Mouse (Mus musculus) heart, adult 18-20 months (tissue): ENCODE data around the gene Cux2. TPM values are rescaled to one million over a fixed set of nuclear protein-coding genes. Genes with fewer than 3 reads are reported as not detected.
A peak's percentile ranks its signal among the peaks of the same experiment; 100 is the strongest.

Experiments used
- DNase-seq, 2 experiments: peaks; one replicate each; pipeline ENCODE4 v3.0.0; 2021 to 2022; ENCODE audit warnings: mixed read lengths in 1 of 2
- microRNA-seq, 2 experiments: library from miRNA; unstranded; fragments of <30 nt; microRNA quantifications; one replicate each; pipeline ENCODE4 v1.2.0; 2022
- total RNA-seq, 2 experiments: library from RNA; stranded (reverse); gene quantifications; 2 replicates each; pipeline ENCODE4 v1.2.3; 2021

Cux2 gene
- total RNA-seq, 2 experiments from 2014 or later: 19.3 to 19.4 TPM

GRCm38 (mm10) chr5:121817551-121817950 lies 232.4 kb downstream of the Cux2 start:
- no peak for DNase-seq

DNA sequence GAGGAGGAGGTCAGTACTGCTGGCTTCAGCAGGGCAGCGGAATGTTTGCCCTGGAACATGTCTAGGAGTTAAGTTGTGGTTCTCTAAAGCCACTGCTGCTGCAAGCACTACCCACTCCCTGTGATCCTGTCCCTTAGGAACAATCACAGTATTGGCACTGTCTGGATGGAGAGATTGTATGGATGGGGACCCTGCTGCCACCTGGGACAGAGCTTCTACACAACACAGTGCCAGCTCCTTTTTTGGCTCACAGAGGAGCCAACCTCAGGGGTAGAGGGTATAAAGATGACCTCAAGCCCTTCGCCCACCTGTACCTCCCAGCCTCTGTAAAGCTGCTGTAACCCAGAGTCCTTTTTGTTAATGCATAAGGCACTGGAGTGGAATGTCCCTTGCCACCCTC lies 233.3 kb downstream of the Cux2 start:
- no peak for DNase-seq

GRCm38 (mm10) chr5:121815867-121816380 lies 234.0 kb downstream of the Cux2 start:
- DNase-seq: no peak

DNA sequence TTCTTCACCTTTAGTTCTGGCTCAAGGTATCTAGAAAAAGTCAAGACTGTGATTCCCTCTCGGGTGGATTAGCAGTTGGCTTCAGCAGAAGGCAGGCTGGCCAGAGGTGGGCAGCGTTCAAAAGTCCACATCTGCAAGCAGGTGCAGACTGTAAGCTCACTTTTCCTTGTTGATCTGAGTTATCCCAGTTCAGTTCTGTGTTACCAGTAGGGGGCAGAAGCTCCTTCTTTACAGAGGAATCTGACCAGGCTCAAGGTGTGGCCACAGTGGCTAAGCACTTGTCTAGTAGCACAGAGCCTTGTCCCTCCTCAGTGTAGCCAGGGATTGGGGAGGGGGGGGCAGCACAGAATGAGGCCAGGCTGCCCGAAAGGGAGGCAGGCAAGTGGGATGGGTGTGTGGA lies 234.8 kb downstream of the Cux2 start:
- peak; percentile 85 to 86 for DNase-seq

GRCm38 (mm10) chr5:121813744-121814143 lies 236.2 kb downstream of the Cux2 start:
- no peak for DNase-seq

GRCm38 (mm10) chr5:121812526-121813243 lies 237.2 kb downstream of the Cux2 start:
- peak in 1 of 2 experiments; percentile 18 for DNase-seq

DNA sequence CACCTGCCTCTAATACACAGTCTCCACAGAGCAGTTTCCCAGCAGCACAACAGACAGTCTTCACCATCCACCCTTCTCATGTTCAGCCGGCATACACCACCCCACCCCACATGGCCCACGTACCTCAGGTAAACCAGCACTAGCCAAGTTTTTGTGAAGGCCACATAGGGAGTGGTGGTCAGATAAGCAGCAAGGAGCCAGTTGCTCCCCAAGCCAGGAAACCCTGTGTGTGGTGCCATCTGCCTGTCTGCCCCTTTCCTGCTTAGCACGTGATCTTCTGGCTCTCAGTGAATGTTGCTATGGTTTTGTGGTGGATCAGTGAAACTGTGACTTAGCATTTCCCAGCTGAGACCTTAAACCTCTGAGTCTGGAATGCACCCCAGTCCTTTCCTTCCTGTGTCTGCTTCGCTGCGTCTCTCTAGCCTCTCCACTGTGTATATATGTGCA lies 238.4 kb downstream of the Cux2 start:
- DNase-seq: peak in 1 of 2 experiments; percentile 17

DNA sequence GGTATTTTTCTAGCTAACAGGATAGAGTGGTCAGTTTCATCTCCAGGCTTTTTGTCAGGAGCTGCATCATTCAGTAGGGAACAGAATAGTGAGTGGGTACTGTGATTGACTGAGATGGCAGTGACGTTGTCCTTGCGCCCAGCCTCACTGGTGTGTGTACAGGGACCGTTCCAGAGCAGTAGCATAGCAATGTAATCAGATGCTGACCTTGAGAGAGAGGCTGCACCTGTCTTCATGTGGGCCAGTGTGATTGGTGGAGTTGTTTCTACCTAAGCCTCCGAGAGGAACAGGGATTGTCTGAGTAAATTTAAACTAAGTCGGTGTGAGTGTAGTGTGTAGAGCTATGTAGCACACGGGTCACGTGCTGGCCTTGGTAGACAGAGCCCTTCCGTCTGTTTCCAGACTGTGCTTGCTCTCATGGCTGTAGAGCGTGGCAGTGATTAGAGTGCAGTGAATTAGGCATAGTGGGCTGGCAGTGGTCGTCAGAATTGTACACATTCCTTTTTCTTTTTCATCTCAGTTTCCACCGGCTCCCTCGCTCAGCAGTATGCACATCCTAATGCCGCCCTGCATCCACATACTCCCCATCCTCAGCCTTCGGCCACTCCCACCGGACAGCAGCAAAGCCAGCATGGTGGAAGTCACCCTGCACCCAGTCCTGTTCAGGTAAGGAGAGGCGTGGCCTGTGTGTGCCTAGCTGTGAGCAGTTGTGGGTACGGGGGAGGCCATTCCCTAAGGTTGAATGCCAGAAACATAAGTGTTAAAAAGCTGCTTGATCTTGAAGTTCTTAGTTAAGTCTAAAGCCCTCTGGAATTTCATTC lies 239.4 kb downstream of the Cux2 start:
- peak in 1 of 2 experiments; percentile 16 for DNase-seq

DNA sequence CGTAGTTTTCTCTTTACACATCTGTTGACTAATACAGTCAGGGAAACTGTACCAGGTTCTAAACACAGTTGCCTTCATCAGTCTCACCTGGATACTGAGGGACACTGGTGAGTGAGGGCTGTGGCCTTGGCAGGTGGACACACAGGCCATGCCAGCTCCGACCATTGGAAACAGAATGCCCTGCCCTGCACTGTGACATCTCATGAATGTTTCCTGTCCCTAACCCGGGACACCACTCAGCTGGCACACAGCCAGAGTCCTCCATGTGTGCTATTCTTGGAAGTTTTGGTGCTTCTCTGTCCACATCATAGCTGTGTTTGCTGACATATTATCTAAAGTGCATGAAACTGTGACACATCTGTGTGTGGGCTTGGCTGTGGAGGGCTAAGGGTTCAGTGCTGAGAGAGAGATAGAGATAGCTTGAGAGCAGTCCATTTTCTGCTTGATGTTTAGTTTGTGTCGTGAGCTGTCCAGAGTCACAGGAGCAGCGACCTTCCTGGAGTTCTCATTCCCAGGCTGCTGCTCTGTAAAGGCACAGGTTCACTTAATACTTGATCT lies 240.2 kb downstream of the Cux2 start:
- peak; percentile 62 to 71 for DNase-seq

DNA sequence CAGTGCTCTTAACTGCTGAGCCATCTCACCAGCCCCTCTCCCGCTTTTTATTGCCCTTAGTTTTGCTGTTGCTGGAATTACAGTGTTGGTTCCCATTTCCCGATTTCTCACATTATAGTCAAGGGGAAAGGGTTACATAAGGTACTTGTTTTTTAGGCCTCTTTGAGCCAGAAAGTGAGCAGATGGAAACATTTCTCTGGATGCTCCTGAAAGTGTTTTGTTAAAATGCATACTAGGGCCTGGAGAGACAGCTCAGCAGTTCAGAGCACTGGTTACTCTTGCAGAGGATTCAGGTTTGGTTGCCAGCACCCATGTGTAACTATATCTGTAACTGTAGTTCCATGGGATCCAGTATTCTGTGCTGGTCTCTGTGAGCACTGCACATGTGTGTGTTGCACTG lies 241.7 kb downstream of the Cux2 start:
- no peak for DNase-seq

- DNase-seq: peak in 1 of 2 experiments; percentile 25
Observed at GRCm38 (mm10) chr5:121807186-121807585, 242.7 kb downstream of the Cux2 start.

Small RNA genes lying within 50 kb of the gene (microRNA-seq; reads per million reads assigned to microRNA genes)
- 3.5 to 3.8 reads per million in 2 experiments for gene Mir7031

Other genes with a start within 250 kb of the Cux2 start
- gene Sh2b3, start 212.5 kb downstream of the Cux2 start, total RNA-seq: 10 to 100 TPM; 21.3 to 21.6 TPM
- 1 to 10 TPM; 6.4 to 8.3 TPM for gene Pheta1, start 201.1 kb downstream of the Cux2 start, total RNA-seq
- gene Myl2, start 50.8 kb upstream of the Cux2 start, total RNA-seq: over 10,000 TPM; 22,032 to 23,824 TPM
- not detected for gene Ccdc63, start 90.7 kb upstream of the Cux2 start, total RNA-seq
- gene Ppp1cc, start 108.2 kb upstream of the Cux2 start, total RNA-seq: 100 to 1,000 TPM; 105 to 113 TPM
- 1 to 10 TPM; 1.7 to 6.8 TPM for gene Hvcn1, start 156.7 kb upstream of the Cux2 start, total RNA-seq
- 1 to 10 TPM; 2.8 to 4.9 TPM for gene Tctn1, start 214.4 kb upstream of the Cux2 start, total RNA-seq
- 100 to 1,000 TPM; 112 to 135 TPM for gene Pptc7, start 234.3 kb upstream of the Cux2 start, total RNA-seq